Mouse (Mus musculus) frontal cortex, adult (tissue): ENCODE results near the gene Pcgf6.

Source experiments
- ATAC-seq: cut with Nextera tagmentation; 2 replicates; pipeline ENCODE4 v1.9.2; 2017; ENCODE audit warnings: mild to moderate bottlenecking, moderate library complexity, mixed read lengths; ENCODE audit not compliant: low TSS enrichment

The Pcgf6 gene

DNA sequence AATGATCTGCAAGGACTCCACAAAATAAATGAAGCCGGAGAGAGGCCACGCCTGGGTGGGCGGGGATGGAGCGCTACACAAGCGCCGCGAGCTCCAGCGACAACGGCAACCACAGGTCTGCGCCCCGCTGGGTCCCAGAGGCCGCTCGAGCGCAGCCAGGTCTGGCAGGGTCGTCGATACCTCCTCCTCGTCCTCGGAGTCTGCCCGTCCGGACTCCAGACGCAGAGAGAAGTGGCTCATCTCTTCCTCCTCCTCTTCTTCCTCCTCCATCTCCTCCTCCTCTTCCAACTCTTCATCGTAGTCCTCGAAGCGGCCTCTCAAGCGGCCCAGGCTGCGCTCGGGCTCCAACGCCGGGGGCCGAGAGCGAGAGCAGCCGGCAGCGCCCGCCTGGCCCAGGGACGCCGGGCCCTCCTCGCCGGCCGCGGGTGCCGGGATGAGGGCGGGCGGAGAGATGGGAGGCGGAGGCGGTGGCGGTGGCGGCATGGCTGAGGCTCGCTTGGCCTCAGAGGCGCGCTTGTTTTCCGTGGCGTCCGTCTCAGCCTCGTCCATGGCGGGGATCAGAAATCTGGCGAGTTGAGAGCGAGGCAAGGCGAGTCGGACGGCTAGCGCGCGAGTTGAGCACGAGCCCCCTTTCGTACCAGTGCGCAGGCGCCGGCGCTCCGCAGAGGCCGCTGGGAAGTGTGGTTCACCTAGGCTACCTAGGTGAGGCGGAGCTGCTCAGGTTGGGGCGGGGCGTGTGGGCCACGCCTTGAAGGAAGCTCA is at the start of gene Pcgf6:
Gene Pcgf6 (minus strand): TSS at position 636 of the 762 bp plus-strand sequence.
- ATAC-seq: peak; percentile 98

- ATAC-seq: peak; percentile 97
These were observed 39.9 kb upstream of the Pcgf6 start, which contains the start of the genes Usmg5 and Pdcd11 for GRCm38 (mm10) chr19:47090550-47091156. TSS of gene Usmg5 (minus strand) at chr19:47090647. TSS of gene Pdcd11 (plus strand) at chr19:47090768.

- peak; percentile 28; the same call in 1 of the 2 replicates for ATAC-seq
These were observed 39.2 kb upstream of the Pcgf6 start for GRCm38 (mm10) chr19:47089718-47090525.

GRCm38 (mm10) chr19:47088226-47088625 is 37.5 kb upstream of the Pcgf6 start:
- ATAC-seq: no peak

DNA sequence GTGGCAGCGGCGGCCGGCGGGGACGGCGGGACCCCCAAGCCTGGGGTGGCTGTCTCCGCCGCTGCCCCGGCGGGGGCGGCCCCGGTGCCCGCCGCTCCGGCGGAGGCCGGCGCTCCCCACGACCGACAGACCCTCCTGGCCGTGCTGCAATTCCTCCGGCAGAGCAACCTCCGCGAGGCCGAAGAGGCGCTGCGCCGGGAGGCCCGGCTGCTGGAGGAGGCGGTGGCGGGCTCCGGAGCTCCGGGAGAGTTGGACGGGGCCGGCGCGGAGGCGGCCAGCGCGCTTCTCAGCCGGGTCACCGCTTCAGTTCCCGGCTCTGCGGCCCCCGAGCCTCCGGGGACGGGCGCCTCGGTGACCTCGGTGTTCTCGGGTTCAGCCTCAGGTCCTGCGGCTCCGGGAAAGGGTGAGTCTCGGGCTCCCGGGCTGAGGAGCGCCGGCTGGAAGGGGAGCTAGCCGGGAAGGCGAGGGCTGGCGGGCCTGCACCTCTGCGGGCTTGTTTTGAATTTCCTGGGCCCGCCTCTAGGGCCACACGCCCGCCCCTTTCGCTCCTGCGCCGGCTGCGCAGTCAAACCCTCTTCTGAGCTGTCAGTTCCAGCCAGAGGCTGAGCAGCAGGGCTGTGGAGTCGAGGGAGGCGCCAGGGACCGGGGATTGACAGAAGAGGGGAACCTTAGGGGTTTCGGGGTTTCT is 17.4 kb upstream of the Pcgf6 start:
- ATAC-seq: peak; percentile 97

DNA sequence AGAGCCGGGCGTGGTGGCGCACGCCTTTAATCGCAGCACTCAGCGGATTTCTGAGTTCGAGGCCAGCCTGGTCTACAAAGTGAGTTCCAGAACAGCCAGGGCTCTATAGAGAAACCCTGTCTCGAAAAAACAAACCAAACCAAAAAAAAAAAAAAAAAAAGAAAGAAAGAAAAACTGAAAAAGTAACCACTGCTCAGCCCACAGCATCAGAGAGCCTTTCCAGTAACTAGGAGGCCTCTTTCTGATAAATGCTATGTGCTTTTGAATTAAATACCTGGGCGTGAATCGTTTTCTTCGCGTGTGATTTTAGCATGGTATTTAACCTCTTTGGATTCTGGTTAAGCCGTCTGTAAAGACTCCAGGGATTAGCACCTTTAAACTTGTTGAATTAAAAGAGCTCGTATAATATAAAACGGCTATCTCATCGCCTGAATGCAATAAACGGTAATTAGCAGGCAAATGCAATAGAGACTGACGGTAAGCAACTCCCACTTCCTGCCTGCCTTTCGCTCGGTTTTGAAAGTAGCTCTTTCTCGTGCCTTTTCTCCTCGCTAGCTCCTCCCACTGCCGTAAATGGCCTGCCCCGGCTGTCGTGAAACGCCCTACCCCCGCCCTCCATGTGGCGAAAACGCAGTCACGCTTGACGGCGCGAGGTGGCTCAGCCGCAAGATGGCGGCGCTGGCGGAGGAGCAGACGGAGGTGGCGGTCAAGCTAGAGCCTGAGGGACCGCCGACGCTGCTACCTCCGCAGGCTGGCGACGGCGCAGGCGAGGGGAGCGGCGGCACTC is 16.6 kb upstream of the Pcgf6 start, which contains the start of gene Taf5:
Gene Taf5 (plus strand): TSS at position 651 of the 787 bp plus-strand sequence.
- peak; percentile 73 for ATAC-seq

DNA sequence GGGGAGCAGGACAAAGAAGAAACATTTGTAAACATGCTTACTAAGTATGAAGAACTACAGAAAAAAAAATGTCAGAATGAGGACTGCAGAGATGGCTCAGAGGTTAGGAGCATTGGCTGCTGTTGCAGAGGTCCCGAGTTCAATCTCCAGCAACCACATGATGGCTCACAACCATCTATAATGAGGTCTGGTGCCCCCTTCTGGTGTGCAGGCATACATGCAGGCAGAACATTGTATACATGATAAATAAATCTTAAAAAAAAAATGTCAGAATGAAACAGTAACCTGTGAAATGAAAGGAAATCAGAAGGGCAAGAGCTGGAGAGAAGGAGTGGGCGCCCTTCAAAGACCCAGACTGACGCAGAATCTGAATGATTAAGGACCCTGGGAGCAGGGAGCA is 15.2 kb upstream of the Pcgf6 start:
- ATAC-seq: no peak

DNA sequence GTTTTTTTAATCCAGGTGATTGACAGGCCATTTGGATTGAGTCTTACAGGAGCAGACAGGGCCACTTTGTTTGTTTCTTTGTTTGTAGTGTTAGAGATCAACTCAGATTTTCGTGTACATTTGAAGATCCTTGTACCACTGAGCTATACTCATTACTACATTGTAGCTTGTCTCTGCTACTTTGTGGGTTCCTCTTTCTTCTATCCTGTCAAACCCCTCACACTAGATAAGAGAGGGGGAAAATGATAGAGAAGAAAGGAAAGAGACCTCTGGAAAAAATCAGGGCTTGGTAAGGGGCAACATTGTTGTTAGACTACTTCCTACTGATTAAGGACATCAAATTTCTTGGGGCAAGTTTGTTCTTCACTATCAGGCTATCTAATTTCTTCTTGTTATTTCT is 7.0 kb upstream of the Pcgf6 start:
- ATAC-seq: no peak

GRCm38 (mm10) chr19:47053471-47053870 is 2.8 kb upstream of the Pcgf6 start:
- ATAC-seq: no peak

- ATAC-seq: no peak
These were observed 2.2 kb upstream of the Pcgf6 start for GRCm38 (mm10) chr19:47052927-47053326.

GRCm38 (mm10) chr19:47049840-47050239 is 866 bp downstream of the Pcgf6 start:
- ATAC-seq: no peak

DNA sequence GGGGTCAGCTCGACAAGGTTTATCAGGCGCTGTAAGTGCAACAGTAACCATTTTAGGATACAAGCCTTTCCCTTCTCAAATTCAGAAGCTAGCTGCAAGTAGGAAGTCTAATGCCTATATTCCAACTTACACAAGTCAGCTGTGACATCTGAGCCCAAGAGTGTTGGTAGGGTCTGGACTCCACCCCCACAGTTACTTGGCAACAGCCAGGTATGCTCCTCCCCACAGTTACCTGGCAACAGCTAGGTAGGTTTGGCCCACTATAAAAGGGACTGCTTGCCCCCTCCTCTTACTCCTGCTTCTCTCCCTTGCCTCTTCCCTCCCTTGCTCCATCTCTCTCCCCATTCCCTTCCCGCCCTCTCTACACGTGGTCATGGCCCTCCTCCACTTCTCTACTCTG is 1.6 kb downstream of the Pcgf6 start:
- ATAC-seq: no peak

- ATAC-seq: no peak
These were observed 3.4 kb downstream of the Pcgf6 start for GRCm38 (mm10) chr19:47047236-47047833.

DNA sequence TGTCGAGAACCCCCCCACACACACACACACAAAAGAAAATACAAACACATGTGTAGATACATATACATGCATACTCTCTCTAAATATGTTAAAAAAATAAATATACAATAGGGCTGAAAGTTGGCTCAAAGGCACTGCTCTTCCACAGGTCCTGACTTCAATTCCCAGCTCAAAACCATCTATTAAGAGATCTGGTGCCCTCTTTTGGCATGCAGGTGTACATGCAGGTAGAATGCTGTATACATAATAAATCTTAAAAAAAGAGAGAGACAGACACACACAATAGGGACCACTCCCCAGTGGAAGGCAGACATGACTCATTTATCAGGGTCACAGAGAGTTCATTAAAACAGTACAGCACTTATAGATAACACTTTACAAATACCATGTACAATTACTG is 4.4 kb downstream of the Pcgf6 start:
- no peak for ATAC-seq

GRCm38 (mm10) chr19:47043608-47044007 is 7.1 kb downstream of the Pcgf6 start:
- ATAC-seq: peak; percentile 60; the same call in 1 of the 2 replicates

- ATAC-seq: peak; percentile 84; the same call in 1 of the 2 replicates
These were observed 9.8 kb downstream of the Pcgf6 start for GRCm38 (mm10) chr19:47040720-47041473.

GRCm38 (mm10) chr19:47036596-47036995 is 14.1 kb downstream of the Pcgf6 start:
- ATAC-seq: no peak

GRCm38 (mm10) chr19:47034916-47035315 is 15.8 kb downstream of the Pcgf6 start:
- ATAC-seq: peak; percentile 97

- ATAC-seq: no peak
These were observed 18.9 kb downstream of the Pcgf6 start for GRCm38 (mm10) chr19:47031770-47032169.

DNA sequence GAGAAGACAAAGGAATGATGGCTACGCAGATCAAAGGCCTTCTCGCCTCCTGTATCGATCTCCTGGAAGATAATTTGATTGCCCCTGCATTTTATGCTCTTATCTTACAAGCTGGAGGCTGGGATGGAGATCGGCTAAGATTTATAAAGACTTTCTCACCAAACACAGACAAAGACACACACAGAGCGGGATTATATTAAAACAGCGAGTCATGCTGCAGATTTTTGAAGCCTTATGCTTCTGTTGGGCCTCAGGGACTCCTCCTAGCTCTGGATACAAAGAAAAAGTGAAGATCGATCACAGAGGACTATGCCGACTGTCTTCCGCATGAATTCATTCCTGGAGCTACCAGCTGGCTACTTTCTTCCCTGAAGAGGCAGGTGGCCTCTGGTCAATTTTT is 20.9 kb downstream of the Pcgf6 start:
- no peak for ATAC-seq
